Mouse (Mus musculus) forebrain, embryonic 12.5 days (tissue): Measurements from ENCODE around the gene Zfp866. TPM values are rescaled to one million over a fixed set of nuclear protein-coding genes. Genes with fewer than 3 reads are reported as not detected.
A peak's percentile ranks its signal among the peaks of the same experiment; 100 is the strongest.

Source experiments
- ATAC-seq: fragments of 200-750 bp; cut with Nextera tagmentation; 2 replicates; pipeline ENCODE4 v1.8.0; 2017; ENCODE audit warnings: moderate TSS enrichment; ENCODE audit not compliant: low FRiP score
- H3K27ac ChIP-seq: fragments of 300-500 bp; sonication (generic); 2 replicates; pipeline ENCODE4 v1.5.1; 2016; ENCODE audit warnings: mild to moderate bottlenecking
- H3K27me3 ChIP-seq: fragments of 300-500 bp; sonication (generic); 2 replicates; pipeline ENCODE4 v1.6.1; 2016; ENCODE audit warnings: mild to moderate bottlenecking
- H3K36me3 ChIP-seq: fragments of 300-500 bp; sonication (generic); replicated peaks from 2 replicates; pipeline ENCODE4 v1.6.1; 2016; ENCODE audit warnings: mild to moderate bottlenecking
- H3K4me1 ChIP-seq: fragments of 300-500 bp; sonication (generic); 2 replicates; pipeline ENCODE4 v1.6.1; 2016
- H3K4me2 ChIP-seq: fragments of 300-500 bp; sonication (generic); 2 replicates; pipeline ENCODE4 v1.6.1; 2016; ENCODE audit warnings: mild to moderate bottlenecking, moderate library complexity
- H3K4me3 ChIP-seq: fragments of 300-500 bp; sonication (generic); replicated peaks from 2 replicates; pipeline ENCODE4 v1.5.1; 2016; ENCODE audit warnings: mild to moderate bottlenecking
- H3K9ac ChIP-seq: fragments of 300-500 bp; sonication (generic); 2 replicates; pipeline ENCODE4 v1.6.1; 2016; ENCODE audit warnings: mild to moderate bottlenecking
- H3K9me3 ChIP-seq: fragments of 300-500 bp; sonication (generic); 2 replicates; pipeline ENCODE4 v1.6.1; 2016
- WGBS: fragments of 180-500 bp; shearing (Covaris S2); methylation state at CpG from one replicate; pipeline ENCODE4 v1.1.7; 2016; 5-methylcytosine and 5-hydroxymethylcytosine counted together
- polyA plus RNA-seq: library from polyadenylated mRNA; unstranded; fragments of >200 nt; fragmentation: Nextera tagmentation; extraction: Ambion mirVana; gene quantifications from 2 replicates; pipeline ENCODE4 v1.2.1, GENCODE M21; 2016

The Zfp866 gene
- polyA plus RNA-seq, 1 experiment from 2014 or later: 43.1 TPM

DNA sequence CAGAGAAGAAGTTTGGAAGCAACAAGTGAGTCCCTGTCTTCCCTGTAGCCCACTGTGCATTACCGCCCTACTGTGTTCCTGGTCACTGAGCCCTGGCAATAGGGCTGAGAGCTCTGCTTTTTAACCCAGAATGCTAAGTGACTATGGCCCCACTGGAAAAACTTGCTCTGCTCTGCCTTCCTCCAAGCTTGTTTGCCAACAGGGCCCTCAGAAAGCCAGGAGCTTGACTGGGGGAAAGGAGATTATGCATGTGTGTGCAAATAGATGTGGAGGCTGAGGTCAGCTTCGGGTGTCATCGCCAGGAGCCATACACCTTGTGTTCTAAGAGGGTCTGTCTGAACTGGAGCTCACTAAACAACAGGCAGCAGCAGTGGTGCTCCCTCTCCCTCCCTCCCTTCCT is 3.1 kb upstream of the Zfp866 start:
- H3K27me3 ChIP-seq: no peaks in the 10 kb centered on the region
- H3K36me3 ChIP-seq: peaks cover 59% of the 10 kb centered on the region
- no peak overlapping the region for H3K4me3 ChIP-seq
- ATAC-seq: no peak
- H3K4me2 ChIP-seq: no peak overlapping the region
- 87% methylated on average over 3 of the region's 3 CpGs for WGBS
- no peak overlapping the region for H3K9ac ChIP-seq
- H3K27ac ChIP-seq: no peak overlapping the region
- peaks cover 17% of the 10 kb centered on the region for H3K4me1 ChIP-seq
- no peaks in the 10 kb centered on the region for H3K9me3 ChIP-seq

DNA sequence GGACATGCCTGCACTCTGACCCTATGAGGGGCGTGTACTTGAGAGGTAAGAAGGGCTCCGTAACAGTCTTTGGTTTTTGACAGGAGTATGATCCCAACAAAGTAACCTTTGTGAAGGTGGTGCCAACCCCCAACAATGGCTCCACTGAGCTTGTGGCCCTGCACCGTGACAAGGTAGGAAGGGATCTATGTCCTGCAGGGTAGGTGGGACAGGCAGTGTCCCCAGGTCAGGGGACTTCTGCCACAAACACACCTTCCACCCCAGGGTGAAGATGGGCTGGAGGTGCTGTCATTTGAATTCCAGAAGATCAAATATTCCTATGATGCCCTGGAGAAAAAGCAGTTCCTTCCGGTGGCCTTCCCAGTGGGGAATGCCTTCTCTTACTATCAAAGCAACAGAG is 2.7 kb upstream of the Zfp866 start:
- ATAC-seq: no peak
- no peak overlapping the region for H3K27ac ChIP-seq
- peaks cover 55% of the 10 kb centered on the region for H3K36me3 ChIP-seq
- H3K9ac ChIP-seq: no peak overlapping the region
- H3K9me3 ChIP-seq: no peaks in the 10 kb centered on the region
- H3K27me3 ChIP-seq: no peaks in the 10 kb centered on the region
- H3K4me2 ChIP-seq: no peak overlapping the region
- no peak overlapping the region for H3K4me3 ChIP-seq
- peaks cover 17% of the 10 kb centered on the region for H3K4me1 ChIP-seq
- 95% methylated on average over 4 of the region's 4 CpGs for WGBS

DNA sequence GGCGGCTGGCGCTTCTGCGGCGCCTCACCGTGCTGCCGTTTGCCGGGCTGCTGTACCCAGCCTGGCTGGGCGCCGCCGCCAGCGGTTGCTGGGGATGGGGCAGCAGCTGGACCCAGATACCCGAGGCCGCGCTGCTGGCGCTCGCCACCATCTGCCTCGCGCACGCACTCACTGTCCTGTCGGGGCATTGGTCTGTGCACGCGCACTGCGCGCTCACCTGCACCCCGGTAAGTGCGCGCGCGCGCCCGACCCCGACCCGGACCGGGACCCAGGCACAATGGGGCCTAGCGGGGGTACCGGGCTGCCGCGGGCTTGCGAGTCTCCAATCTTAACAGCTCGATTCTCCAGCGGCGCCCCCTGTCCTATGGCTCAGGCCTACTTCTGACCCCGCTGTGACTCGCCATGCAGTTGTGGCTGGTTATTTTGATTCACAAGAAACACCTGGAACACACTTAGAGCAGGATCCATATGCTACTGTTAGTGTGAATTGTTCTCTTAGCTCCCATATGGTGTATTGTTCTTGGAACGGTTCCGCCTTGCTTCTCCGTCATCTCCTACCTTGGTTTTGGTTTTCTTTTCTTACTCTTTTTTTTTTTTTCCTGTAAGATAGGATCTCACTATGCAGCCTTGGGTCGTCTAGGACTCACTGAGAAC is 564 bp upstream of the Zfp866 start:
- Histone ChIP-seq H3K36me3 (peaks cover 33% of the 10 kb centered on the region), H3K4me1 (peaks cover 17% of the 10 kb centered on the region), H3K27ac (peak overlapping the region; percentile 84), H3K4me3 (peak overlapping the region; percentile 100), H3K27me3 (no peaks in the 10 kb centered on the region), H3K9me3 (no peaks in the 10 kb centered on the region), H3K4me2 (peak overlapping the region; percentile 75), H3K9ac (peak overlapping the region; percentile 93)
- peak; percentile 78 for ATAC-seq
- WGBS: under 1% methylated on average over 46 of the region's 48 CpGs

DNA sequence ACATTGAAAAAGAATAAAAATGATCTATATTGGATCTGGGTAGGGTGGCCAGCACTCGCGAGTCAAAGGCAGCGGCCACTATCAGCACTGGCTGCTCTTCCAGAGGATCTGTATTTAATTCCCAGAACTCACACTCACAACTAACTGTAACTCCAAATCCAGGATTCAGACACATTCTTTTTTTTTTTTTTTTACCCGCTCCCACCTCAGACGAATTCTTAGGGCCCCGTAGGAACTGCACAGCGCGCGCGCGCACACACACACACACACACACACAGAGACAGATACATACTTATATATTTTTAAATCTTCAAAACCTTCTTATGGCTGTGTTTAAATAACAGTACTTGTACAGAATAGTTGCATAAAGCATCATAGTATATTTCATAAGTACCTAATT is 614 bp downstream of the Zfp866 start:
- peak; percentile 42 for ATAC-seq
- WGBS: 40% methylated on average over 11 of the region's 11 CpGs
- H3K4me3 ChIP-seq: peak overlapping the region; percentile 100
- H3K9me3 ChIP-seq: no peaks in the 10 kb centered on the region
- peaks cover 17% of the 10 kb centered on the region for H3K4me1 ChIP-seq
- H3K27ac ChIP-seq: no peak overlapping the region; the same call in 1 of the 2 replicates
- H3K27me3 ChIP-seq: no peaks in the 10 kb centered on the region
- H3K36me3 ChIP-seq: peaks cover 22% of the 10 kb centered on the region
- H3K4me2 ChIP-seq: peak overlapping the region; percentile 75
- H3K9ac ChIP-seq: peak overlapping the region; percentile 93

DNA sequence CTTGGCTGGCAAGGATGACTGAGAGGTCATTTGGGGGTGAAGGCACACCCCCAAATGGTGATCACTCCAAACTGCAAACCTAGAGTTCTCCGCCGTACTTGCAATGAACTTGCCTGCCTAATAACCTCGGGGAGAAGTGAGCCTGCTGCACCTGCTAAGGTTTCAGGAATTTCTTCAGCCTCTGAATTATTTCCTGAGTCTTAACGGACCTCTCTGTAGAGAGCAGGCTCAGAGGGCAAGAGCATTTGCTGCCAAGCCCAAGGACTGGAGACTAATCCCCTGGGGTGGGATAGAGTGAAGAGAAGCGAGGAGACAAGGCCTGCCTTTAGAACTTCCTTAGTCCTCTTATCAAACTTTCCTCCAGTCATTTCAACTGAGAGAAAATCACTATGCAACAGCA is 1.2 kb downstream of the Zfp866 start:
- H3K36me3 ChIP-seq: peaks cover 15% of the 10 kb centered on the region
- peaks cover 17% of the 10 kb centered on the region for H3K4me1 ChIP-seq
- H3K9ac ChIP-seq: no peak overlapping the region; the same call in 1 of the 2 replicates
- ATAC-seq: no peak
- H3K9me3 ChIP-seq: no peaks in the 10 kb centered on the region
- no peak overlapping the region for H3K27ac ChIP-seq
- peak overlapping the region; percentile 75; the same call in 1 of the 2 replicates for H3K4me2 ChIP-seq
- H3K27me3 ChIP-seq: no peaks in the 10 kb centered on the region
- no peak overlapping the region for H3K4me3 ChIP-seq
- WGBS: 80% methylated on average over 5 of the region's 5 CpGs

DNA sequence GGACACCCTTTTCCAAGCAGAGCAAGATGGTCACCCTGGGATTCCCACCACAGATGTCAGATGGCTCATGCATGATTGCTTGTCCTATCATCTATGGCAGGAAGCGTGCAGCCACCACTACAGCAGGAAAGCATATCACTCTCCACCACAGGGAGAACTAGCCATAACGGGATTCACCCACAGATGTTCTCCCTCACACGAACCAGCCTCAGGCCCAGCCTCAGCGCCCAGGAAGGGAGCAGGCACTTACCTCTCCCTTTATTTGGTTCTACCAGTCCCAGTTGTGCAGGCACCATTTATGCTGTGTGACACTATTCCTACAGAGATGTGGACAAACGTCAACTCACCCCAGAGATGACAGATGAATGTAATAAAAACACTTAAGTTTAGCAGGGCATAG is 1.9 kb downstream of the Zfp866 start:
- no peak overlapping the region for H3K9ac ChIP-seq
- H3K27ac ChIP-seq: no peak overlapping the region
- no peaks in the 10 kb centered on the region for H3K27me3 ChIP-seq
- no peak overlapping the region for H3K4me2 ChIP-seq
- H3K4me3 ChIP-seq: no peak overlapping the region
- WGBS: 92% methylated on average over 5 of the region's 5 CpGs
- peaks cover 17% of the 10 kb centered on the region for H3K4me1 ChIP-seq
- no peaks in the 10 kb centered on the region for H3K9me3 ChIP-seq
- H3K36me3 ChIP-seq: peaks cover 9% of the 10 kb centered on the region; the same call in 1 of the 2 replicates
- no peak for ATAC-seq

DNA sequence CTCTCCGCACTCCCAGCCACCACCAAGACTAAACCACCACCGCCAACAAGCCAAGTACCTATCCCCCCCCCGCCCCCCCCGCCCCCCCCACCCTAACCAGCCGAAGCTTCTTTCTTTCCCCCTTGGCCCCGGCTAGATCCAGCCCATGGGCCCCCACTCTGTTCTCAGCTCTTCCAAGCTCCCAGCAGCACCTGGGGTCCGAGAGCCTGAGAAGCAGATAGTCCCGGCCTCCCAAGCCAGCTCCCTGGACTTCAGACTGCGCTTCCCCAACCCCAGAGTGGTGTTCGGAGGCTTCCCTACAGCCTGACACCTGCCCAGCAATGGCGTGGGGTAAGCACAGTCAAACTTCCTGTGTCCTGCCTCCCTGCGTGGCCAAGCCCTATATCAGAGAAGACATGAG is 13.9 kb downstream of the Zfp866 start:
- 72% methylated on average over 10 of the region's 12 CpGs for WGBS
- H3K4me2 ChIP-seq: no peak overlapping the region
- no peaks in the 10 kb centered on the region for H3K36me3 ChIP-seq
- no peaks in the 10 kb centered on the region for H3K9me3 ChIP-seq
- H3K4me1 ChIP-seq: peaks cover 21% of the 10 kb centered on the region
- H3K4me3 ChIP-seq: no peak overlapping the region
- no peaks in the 10 kb centered on the region for H3K27me3 ChIP-seq
- no peak overlapping the region for H3K9ac ChIP-seq
- no peak overlapping the region for H3K27ac ChIP-seq
- ATAC-seq: no peak

DNA sequence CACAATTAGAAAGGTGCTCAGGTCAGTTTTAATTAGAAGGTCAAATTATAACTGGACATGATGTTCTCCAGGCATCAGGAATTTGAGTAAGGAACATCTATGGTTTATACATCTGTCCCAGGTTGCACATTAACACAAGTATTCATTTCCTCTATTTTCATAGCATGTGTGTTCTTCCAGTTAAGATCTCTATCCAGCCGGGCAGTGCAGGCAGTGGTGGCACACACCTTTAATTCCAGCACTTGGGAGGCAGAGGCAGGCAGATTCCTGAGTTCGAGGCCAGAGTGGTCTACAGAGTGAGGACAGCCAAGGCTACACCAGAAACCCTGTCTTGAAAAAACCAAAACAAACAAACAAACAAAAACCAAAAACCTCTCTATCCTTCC is 15.8 kb downstream of the Zfp866 start:
- ATAC-seq: no peak; the same call in 1 of the 2 replicates

DNA sequence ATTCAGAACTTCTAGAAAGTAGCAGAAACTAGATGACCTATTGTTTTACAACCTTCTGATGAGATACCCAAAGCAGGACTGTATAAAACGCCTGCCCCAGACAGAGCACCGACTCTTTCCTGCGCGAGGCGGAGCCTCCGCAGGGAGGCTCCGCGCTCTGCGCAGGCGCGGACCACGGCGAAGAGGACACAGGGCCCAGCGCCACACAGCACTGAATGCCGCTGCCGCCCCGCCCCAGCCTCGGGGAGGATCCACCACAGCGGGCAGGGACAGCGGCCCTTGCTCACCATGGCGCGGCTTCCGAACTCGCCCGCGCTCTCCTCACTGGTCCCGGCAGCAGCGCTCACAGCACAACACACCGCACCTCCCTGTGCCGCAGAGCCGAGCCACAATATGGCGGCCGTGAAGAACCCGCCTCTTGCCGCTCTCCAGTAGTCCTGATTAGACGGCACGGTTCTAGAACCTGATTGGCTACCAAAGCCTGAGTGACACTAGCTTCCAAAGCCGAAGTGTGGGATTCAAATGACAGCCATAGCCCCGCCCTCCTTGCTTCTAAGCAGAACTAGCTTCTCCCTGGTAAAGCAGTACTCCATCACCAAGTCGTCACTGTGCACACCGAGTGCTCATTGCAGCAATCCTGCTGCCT is 16.4 kb downstream of the Zfp866 start, which contains the start of gene Gm20422:
Gene Gm20422 (minus strand): TSS at position 384 of the 646 bp plus-strand sequence.
- H3K4me3 ChIP-seq: peak within 1 kb of the TSS; percentile 80
- H3K36me3 ChIP-seq: peaks cover 7% of the 10 kb centered on the region
- ATAC-seq: peak; percentile 99
- H3K4me1 ChIP-seq: peaks cover 28% of the 10 kb centered on the region
- peak within 1 kb of the TSS; percentile 100 for H3K27ac ChIP-seq
- peak within 1 kb of the TSS; percentile 63 for H3K4me2 ChIP-seq
- H3K9me3 ChIP-seq: no peaks in the 10 kb centered on the region
- no peaks in the 10 kb centered on the region for H3K27me3 ChIP-seq
- peak within 1 kb of the TSS; percentile 84 for H3K9ac ChIP-seq
- WGBS: under 1% methylated on average over 41 of the region's 41 CpGs

More for the DNA sequence above, 15.8 kb downstream of the Zfp866 start:
- WGBS: 59% methylated on average over 2 of the region's 2 CpGs
- Histone ChIP-seq H3K9ac (peak overlapping the region; percentile 84; the same call in 1 of the 2 replicates), H3K9me3 (no peaks in the 10 kb centered on the region), H3K36me3 (0 out of 2 replicates have a peak, but pooled peaks cover 2% of the 10 kb centered on the region), H3K27me3 (no peaks in the 10 kb centered on the region), H3K4me3 (peak overlapping the region; percentile 80), H3K4me1 (peaks cover 28% of the 10 kb centered on the region), H3K27ac (peak overlapping the region; percentile 100; the same call in 1 of the 2 replicates), H3K4me2 (peak overlapping the region; percentile 39)

DNA sequence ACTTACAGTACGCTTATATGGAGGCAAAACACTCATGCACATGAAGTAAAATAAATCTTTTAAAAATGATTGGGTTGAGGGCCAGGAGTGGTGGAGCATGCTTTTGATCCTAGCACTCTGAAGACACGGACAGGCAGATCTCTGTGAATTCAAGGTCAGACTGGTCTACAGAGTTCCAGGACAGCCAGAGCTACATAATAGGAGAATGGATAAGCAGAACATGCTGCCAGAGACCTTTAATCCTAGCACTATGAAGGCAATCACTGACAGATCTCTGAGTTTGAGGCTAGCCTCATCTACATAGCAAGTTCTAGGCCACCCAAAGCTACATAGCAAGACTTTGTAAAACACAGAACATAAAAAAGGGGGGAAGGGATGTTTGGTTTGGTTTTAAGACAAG is 18.9 kb downstream of the Zfp866 start:
- Histone ChIP-seq H3K4me1 (peaks cover 28% of the 10 kb centered on the region), H3K27ac (no peak overlapping the region), H3K27me3 (no peaks in the 10 kb centered on the region), H3K4me3 (no peak overlapping the region), H3K4me2 (no peak overlapping the region), H3K36me3 (peaks cover 32% of the 10 kb centered on the region), H3K9ac (peak overlapping the region; percentile 17; the same call in 1 of the 2 replicates), H3K9me3 (no peaks in the 10 kb centered on the region)
- no peak for ATAC-seq
- WGBS: 87% methylated on average over 2 of the region's 2 CpGs

DNA sequence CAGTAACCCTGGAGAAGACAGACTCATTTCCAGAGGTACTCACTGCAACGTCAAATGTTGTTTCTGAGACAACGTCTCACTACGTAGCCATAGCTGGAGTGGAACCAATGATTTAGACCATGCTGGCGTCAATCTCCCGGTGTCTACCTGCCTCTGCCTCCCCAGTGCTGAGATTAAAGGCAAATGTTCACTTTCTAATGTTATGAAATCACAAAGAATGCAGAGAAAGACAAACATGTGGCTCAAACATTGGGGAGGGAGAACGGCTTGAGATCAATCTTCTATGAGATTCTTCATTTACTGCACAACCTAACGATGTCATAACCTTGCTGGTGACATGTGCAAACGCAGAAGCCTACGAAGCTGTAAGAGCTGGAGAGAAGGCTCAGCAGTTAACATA is 19.8 kb downstream of the Zfp866 start:
- no peak overlapping the region for H3K4me3 ChIP-seq
- H3K36me3 ChIP-seq: peaks cover 40% of the 10 kb centered on the region
- no peak overlapping the region for H3K9ac ChIP-seq
- H3K9me3 ChIP-seq: peaks cover 5% of the 10 kb centered on the region; the same call in 1 of the 2 replicates
- no peak for ATAC-seq
- WGBS: 93% methylated on average over 9 of the region's 9 CpGs
- H3K27ac ChIP-seq: no peak overlapping the region
- peaks cover 28% of the 10 kb centered on the region for H3K4me1 ChIP-seq
- H3K4me2 ChIP-seq: no peak overlapping the region
- no peaks in the 10 kb centered on the region for H3K27me3 ChIP-seq

DNA sequence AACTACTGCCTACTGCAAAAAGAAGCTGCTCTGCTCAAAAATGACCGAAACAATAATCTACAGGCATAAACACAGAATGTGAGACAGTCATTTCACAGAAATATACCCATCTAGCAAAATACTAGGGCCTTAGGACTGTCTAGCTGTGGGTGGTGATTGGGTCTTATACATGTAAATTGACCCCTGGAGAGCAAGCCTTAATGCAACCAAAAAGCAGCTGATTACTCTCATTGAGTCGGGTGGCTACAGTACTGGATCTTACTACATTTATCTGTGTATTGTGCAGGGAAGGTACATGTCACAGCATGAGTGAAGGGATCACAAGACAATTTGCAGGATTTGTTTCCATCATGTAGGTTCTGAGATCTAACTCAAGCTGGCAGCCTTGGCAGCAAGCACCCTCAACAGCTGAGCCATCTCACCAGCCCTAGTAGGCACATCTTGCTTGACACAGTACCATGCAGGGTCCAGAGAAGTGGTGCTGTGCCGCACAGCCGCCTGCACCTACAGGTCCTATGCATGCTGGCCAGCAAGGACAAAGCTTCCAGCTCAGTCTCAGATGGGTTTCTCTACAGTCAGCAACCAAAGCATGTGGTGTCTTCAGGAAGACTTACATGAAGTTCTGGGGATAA is 29.0 kb downstream of the Zfp866 start:
- Histone ChIP-seq H3K27me3 (no peaks in the 10 kb centered on the region), H3K4me3 (no peak overlapping the region), H3K9me3 (peaks cover 11% of the 10 kb centered on the region; the same call in 1 of the 2 replicates), H3K27ac (no peak overlapping the region), H3K36me3 (peaks cover 65% of the 10 kb centered on the region), H3K4me1 (no peaks in the 10 kb centered on the region), H3K9ac (no peak overlapping the region), H3K4me2 (no peak overlapping the region)
- no peak for ATAC-seq
- WGBS: 90% methylated on average over 4 of the region's 4 CpGs
